Mouse (Mus musculus) telencephalon, adult 2 months (tissue): ENCODE measurements around the gene 4930426L09Rik.
"Not testable (repeated sequence)": the region's sequence is repeated elsewhere in the genome, so short reads cannot be mapped to it uniquely, and the experiment has no call there.

ENCODE experiments used
- DNase-seq: peaks from one replicate; pipeline ENCODE4 v3.0.0-alpha.2; 2011; ENCODE audit warnings: low read depth, low spot score

4930426L09Rik gene

GRCm38 (mm10) chr2:18970461-18970860, 27.7 kb upstream of the 4930426L09Rik start:
- DNase-seq, result no peak

GRCm38 (mm10) chr2:18971564-18971963, 26.6 kb upstream of the 4930426L09Rik start:
- DNase-seq, result no peak

- DNase-seq, result no peak
Measured at GRCm38 (mm10) chr2:18974882-18975645, 23.1 kb upstream of the 4930426L09Rik start.

GRCm38 (mm10) chr2:18976175-18976574, 22.0 kb upstream of the 4930426L09Rik start:
- DNase-seq, result no peak

GRCm38 (mm10) chr2:18977201-18977805, 20.8 kb upstream of the 4930426L09Rik start:
- DNase-seq, result no peak

GRCm38 (mm10) chr2:18979046-18979445, 19.1 kb upstream of the 4930426L09Rik start:
- no peak for DNase-seq

- DNase-seq, result no peak
Measured at GRCm38 (mm10) chr2:18979675-18980074, 18.5 kb upstream of the 4930426L09Rik start.

- no peak for DNase-seq
Measured at GRCm38 (mm10) chr2:18982581-18982980, 15.6 kb upstream of the 4930426L09Rik start.

- DNase-seq, result no peak
Measured at GRCm38 (mm10) chr2:18983546-18983945, 14.6 kb upstream of the 4930426L09Rik start.

GRCm38 (mm10) chr2:18984095-18984847, 13.9 kb upstream of the 4930426L09Rik start:
- no peak for DNase-seq

GRCm38 (mm10) chr2:18985506-18985905, 12.6 kb upstream of the 4930426L09Rik start:
- DNase-seq, result no peak

GRCm38 (mm10) chr2:18988885-18989284, 9.3 kb upstream of the 4930426L09Rik start:
- DNase-seq, result no peak

- DNase-seq, result no peak
Measured at GRCm38 (mm10) chr2:18992512-18993510, 5.3 kb upstream of the 4930426L09Rik start.

GRCm38 (mm10) chr2:18996451-18997211, 1.5 kb upstream of the 4930426L09Rik start:
- no peak for DNase-seq

GRCm38 (mm10) chr2:18997387-18997971, 664 bp upstream of the 4930426L09Rik start:
- DNase-seq, result no peak

- DNase-seq, result no peak
Measured at GRCm38 (mm10) chr2:18999395-18999794, 1.3 kb downstream of the 4930426L09Rik start.

- DNase-seq, result no peak
Measured at GRCm38 (mm10) chr2:19004801-19005200, 6.7 kb downstream of the 4930426L09Rik start.

- DNase-seq, result no peak
Measured at GRCm38 (mm10) chr2:19006124-19006523, 8.0 kb downstream of the 4930426L09Rik start.

- no peak for DNase-seq
Measured at GRCm38 (mm10) chr2:19007580-19007979, 9.4 kb downstream of the 4930426L09Rik start.

- not testable (repeated sequence) for DNase-seq
Measured at GRCm38 (mm10) chr2:19010541-19010940, 12.4 kb downstream of the 4930426L09Rik start.
